Mouse (Mus musculus): Measurements from ENCODE around the gene Apoc2. TPM values are rescaled to one million over a fixed set of nuclear protein-coding genes. Genes with fewer than 3 reads are reported as not detected.

Gene Apoc2
- polyA plus RNA-seq, 1 experiment = not detected

- Histone ChIP-seq H3K79me2 (ENCODE audit: control insufficient read depth, insufficient read depth) (peaks cover 15% of the 10 kb centered on the region), H3K4me2 (ENCODE audit: low read depth) (no peak overlapping the region), H3K27me3 (ENCODE audit: control insufficient read depth, insufficient read depth, insufficient read length) (no peaks in the 10 kb centered on the region), H3K4me3 (no peak overlapping the region), H3ac (ENCODE audit: control insufficient read depth, insufficient read length) (no peak overlapping the region), H3K36me3 (ENCODE audit: control insufficient read depth, insufficient read depth) (no peaks in the 10 kb centered on the region)
- TF ChIP-seq E2F4 (IDR thresholded peaks at IDR 0.05; ENCODE audit: insufficient read depth) (no peak), POLR2AphosphoS2 (IDR thresholded peaks at IDR 0.05; ENCODE audit: insufficient read length, low read depth) (no peak), CEBPB (IDR thresholded peaks at IDR 0.05; ENCODE audit: insufficient read depth, poor library complexity, severe bottlenecking) (no peak), TCF12 (IDR thresholded peaks at IDR 0.05; ENCODE audit: insufficient read depth, poor library complexity, severe bottlenecking) (no peak), SRF (IDR thresholded peaks at IDR 0.05; ENCODE audit: control insufficient read depth, insufficient read length, low read depth) (no peak), POLR2A (IDR thresholded peaks at IDR 0.05; ENCODE audit: insufficient read length, low read depth) (no peak), TCF3 (IDR thresholded peaks at IDR 0.05; ENCODE audit: insufficient read length, low read depth) (no peak)
Observed at GRCm38 (mm10) chr7:19718297-19718952, 40.7 kb upstream of the Apoc2 start.

GRCm38 (mm10) chr7:19717346-19717745 lies 39.6 kb upstream of the Apoc2 start:
- Histone ChIP-seq H3ac (ENCODE audit: control insufficient read depth, insufficient read length) (no peak overlapping the region), H3K27me3 (ENCODE audit: control insufficient read depth, insufficient read depth, insufficient read length) (no peaks in the 10 kb centered on the region), H3K36me3 (ENCODE audit: control insufficient read depth, insufficient read depth) (peaks cover 5% of the 10 kb centered on the region), H3K79me2 (ENCODE audit: control insufficient read depth, insufficient read depth) (peaks cover 20% of the 10 kb centered on the region), H3K4me3 (no peak overlapping the region), H3K4me2 (ENCODE audit: low read depth) (no peak overlapping the region)
- TF ChIP-seq MYOD1 (IDR thresholded peaks at IDR 0.05; ENCODE audit: control insufficient read depth in 1 of 3, insufficient read length in 2 of 3, low read depth in 2 of 3) (no peak), CEBPB (IDR thresholded peaks at IDR 0.05; ENCODE audit: insufficient read depth, poor library complexity, severe bottlenecking) (no peak), TCF3 (IDR thresholded peaks at IDR 0.05; ENCODE audit: insufficient read length, low read depth) (no peak), REST (IDR thresholded peaks at IDR 0.05; ENCODE audit: insufficient read depth, insufficient read length) (no peak), MAX (IDR thresholded peaks at IDR 0.05; ENCODE audit: low read depth) (no peak), MYOG (IDR thresholded peaks at IDR 0.05; ENCODE audit: control insufficient read depth in 1 of 3, insufficient read depth in 1 of 3, insufficient read length in 2 of 3, low read depth in 2 of 3) (no peak), USF1 (IDR thresholded peaks at IDR 0.05; ENCODE audit: low read depth) (no peak), POLR2AphosphoS2 (IDR thresholded peaks at IDR 0.05; ENCODE audit: insufficient read length, low read depth) (no peak), SRF (IDR thresholded peaks at IDR 0.05; ENCODE audit: control insufficient read depth, insufficient read length, low read depth) (no peak), E2F4 (IDR thresholded peaks at IDR 0.05; ENCODE audit: insufficient read depth) (no peak), POLR2A (IDR thresholded peaks at IDR 0.05; ENCODE audit: insufficient read length, low read depth) (no peak), TCF12 (IDR thresholded peaks at IDR 0.05; ENCODE audit: insufficient read depth, poor library complexity, severe bottlenecking) (no peak)

- Histone ChIP-seq H3K4me2 (ENCODE audit: low read depth) (peak overlapping the region; percentile 99), H3K79me2 (ENCODE audit: control insufficient read depth, insufficient read depth) (peaks cover 20% of the 10 kb centered on the region), H3ac (ENCODE audit: control insufficient read depth, insufficient read length) (no peak overlapping the region), H3K4me3 (peak overlapping the region; percentile 53), H3K27me3 (ENCODE audit: control insufficient read depth, insufficient read depth, insufficient read length) (no peaks in the 10 kb centered on the region), H3K36me3 (ENCODE audit: control insufficient read depth, insufficient read depth) (peaks cover 11% of the 10 kb centered on the region)
- TF ChIP-seq SRF (IDR thresholded peaks at IDR 0.05; ENCODE audit: control insufficient read depth, insufficient read length, low read depth) (no peak), POLR2A (IDR thresholded peaks at IDR 0.05; ENCODE audit: insufficient read length, low read depth) (no peak), CEBPB (IDR thresholded peaks at IDR 0.05; ENCODE audit: insufficient read depth, poor library complexity, severe bottlenecking) (no peak), MYOG (IDR thresholded peaks at IDR 0.05; ENCODE audit: control insufficient read depth in 1 of 3, insufficient read depth in 1 of 3, insufficient read length in 2 of 3, low read depth in 2 of 3) (no peak), POLR2AphosphoS2 (IDR thresholded peaks at IDR 0.05; ENCODE audit: insufficient read length, low read depth) (no peak), TCF12 (IDR thresholded peaks at IDR 0.05; ENCODE audit: insufficient read depth, poor library complexity, severe bottlenecking) (no peak), TCF3 (IDR thresholded peaks at IDR 0.05; ENCODE audit: insufficient read length, low read depth) (no peak), REST (IDR thresholded peaks at IDR 0.05; ENCODE audit: insufficient read depth, insufficient read length) (no peak), MYOD1 (IDR thresholded peaks at IDR 0.05; ENCODE audit: control insufficient read depth in 1 of 3, insufficient read length in 2 of 3, low read depth in 2 of 3) (no peak), USF1 (IDR thresholded peaks at IDR 0.05; ENCODE audit: low read depth) (no peak), MAX (IDR thresholded peaks at IDR 0.05; ENCODE audit: low read depth) (no peak), E2F4 (IDR thresholded peaks at IDR 0.05; ENCODE audit: insufficient read depth) (no peak)
Observed at GRCm38 (mm10) chr7:19716822-19717221, 39.1 kb upstream of the Apoc2 start.

- peaks cover 12% of the 10 kb centered on the region for H3K36me3 ChIP-seq (ENCODE audit: control insufficient read depth, insufficient read depth)
- TF ChIP-seq MYOD1 (IDR thresholded peaks at IDR 0.05; ENCODE audit: control insufficient read depth in 1 of 3, insufficient read length in 2 of 3, low read depth in 2 of 3) (no peak), SRF (IDR thresholded peaks at IDR 0.05; ENCODE audit: control insufficient read depth, insufficient read length, low read depth) (no peak), MAX (IDR thresholded peaks at IDR 0.05; ENCODE audit: low read depth) (no peak), POLR2AphosphoS2 (IDR thresholded peaks at IDR 0.05; ENCODE audit: insufficient read length, low read depth) (no peak), CEBPB (IDR thresholded peaks at IDR 0.05; ENCODE audit: insufficient read depth, poor library complexity, severe bottlenecking) (no peak), REST (IDR thresholded peaks at IDR 0.05; ENCODE audit: insufficient read depth, insufficient read length) (no peak), USF1 (IDR thresholded peaks at IDR 0.05; ENCODE audit: low read depth) (no peak), POLR2A (IDR thresholded peaks at IDR 0.05; ENCODE audit: insufficient read length, low read depth) (no peak), MYOG (IDR thresholded peaks at IDR 0.05; ENCODE audit: control insufficient read depth in 1 of 3, insufficient read depth in 1 of 3, insufficient read length in 2 of 3, low read depth in 2 of 3) (no peak), TCF12 (IDR thresholded peaks at IDR 0.05; ENCODE audit: insufficient read depth, poor library complexity, severe bottlenecking) (no peak), E2F4 (IDR thresholded peaks at IDR 0.05; ENCODE audit: insufficient read depth) (no peak), TCF3 (IDR thresholded peaks at IDR 0.05; ENCODE audit: insufficient read length, low read depth) (no peak)
- no peak overlapping the region for H3ac ChIP-seq (ENCODE audit: control insufficient read depth, insufficient read length)
- H3K27me3 ChIP-seq (ENCODE audit: control insufficient read depth, insufficient read depth, insufficient read length) = no peaks in the 10 kb centered on the region
- H3K4me3 ChIP-seq = peak overlapping the region; percentile 53
- peak overlapping the region; percentile 99 for H3K4me2 ChIP-seq (ENCODE audit: low read depth)
- peaks cover 20% of the 10 kb centered on the region for H3K79me2 ChIP-seq (ENCODE audit: control insufficient read depth, insufficient read depth)
Observed at GRCm38 (mm10) chr7:19716055-19716682, 38.4 kb upstream of the Apoc2 start.

All from myocyte (in vitro differentiated cells).